Comparison of ENCODE assay signal across 12 mouse cellular contexts in the genomic region with DNA sequence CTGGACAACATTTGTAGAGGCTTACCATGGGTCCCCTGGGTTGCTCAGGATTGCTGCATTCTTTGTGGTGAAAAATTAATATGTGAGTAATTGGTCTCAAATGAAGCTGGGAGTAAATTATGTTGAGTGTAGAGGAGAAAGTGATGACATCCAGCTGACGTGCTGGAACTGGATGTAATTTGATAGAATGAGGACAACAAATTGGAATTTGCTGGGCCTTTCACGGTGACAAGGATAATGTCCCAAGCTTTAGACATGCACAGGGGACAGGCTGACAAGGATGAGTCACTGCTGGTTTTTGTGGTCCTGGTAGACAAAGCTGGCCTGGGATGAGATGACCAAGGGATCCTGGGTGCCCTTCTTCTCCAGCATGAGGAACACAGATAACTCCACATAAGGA.
"Had no signal": no experiment of that assay in that cellular context is flagged by ENCODE, and none has a peak within 500 bp of the region (broad histone marks: within the 10 kb centered on the region; RNA-seq: fewer than 3 reads in every experiment).

No protein-coding gene starts in this region.

- H3K9me3 ChIP-seq: liver, embryonic 13.5 days; lung, embryonic 15.5 days had no signal

- H3K36me3 ChIP-seq: liver, embryonic 13.5 days; lung, embryonic 15.5 days had no signal

- H3K4me3 ChIP-seq: layer of hippocampus, adult 2 months; liver, embryonic 13.5 days; lung, embryonic 15.5 days had no signal

- H3K4me2 ChIP-seq: liver, embryonic 13.5 days; lung, embryonic 15.5 days; midbrain, embryonic 11.5 days had no signal

- H3K27me3 ChIP-seq: liver, embryonic 13.5 days; lung, embryonic 15.5 days had no signal

- H3K27ac ChIP-seq: layer of hippocampus, adult 2 months; liver, embryonic 13.5 days; lung, embryonic 15.5 days had no signal

- H3K4me1 ChIP-seq: liver, embryonic 13.5 days had no signal

- H3K9ac ChIP-seq: liver, embryonic 13.5 days; lung, embryonic 15.5 days had no signal

- DNase-seq: kidney, adult 18-20 months; kidney, adult 9 months; kidney, postnatal 25 days; layer of hippocampus, adult 9-11 months; liver, embryonic 13.5 days; lung, postnatal 4 days; midbrain, embryonic 14.5 days; thymus, adult 18-20 months; thymus, postnatal 36 days had no signal
